Mouse (Mus musculus) midbrain, embryonic 16.5 days (tissue): ENCODE measurements at regions not wholly inside any gene's neighbourhood (a gene's known extent, or its start where the extent isn't known, plus 50 kb on each side); places are given as distances from the start of the nearest gene placed in this dataset.

Source experiments
- ATAC-seq: fragments of 200-750 bp; cut with Nextera tagmentation; 2 replicates; pipeline ENCODE4 v1.8.0; 2017; ENCODE audit warnings: moderate TSS enrichment
- H3K27ac ChIP-seq: fragments of 300-500 bp; sonication (generic); 2 replicates; pipeline ENCODE4 v1.5.1; 2014; ENCODE audit warnings: mild to moderate bottlenecking, low read length, mixed read lengths
- H3K27me3 ChIP-seq: fragments of 300-500 bp; sonication (generic); 2 replicates; pipeline ENCODE4 v1.6.1; 2014; ENCODE audit warnings: low read depth, low read length, mixed read lengths; ENCODE audit not compliant: control insufficient read depth, insufficient read depth
- H3K36me3 ChIP-seq: fragments of 300-500 bp; sonication (generic); 2 replicates; pipeline ENCODE4 v1.6.1; 2014; ENCODE audit warnings: mild to moderate bottlenecking, low read length, moderate library complexity, mixed read lengths; ENCODE audit not compliant: control insufficient read depth, insufficient read depth
- H3K4me1 ChIP-seq: fragments of 300-500 bp; sonication (generic); 2 replicates; pipeline ENCODE4 v1.6.1; 2014; ENCODE audit warnings: mild to moderate bottlenecking, low read length, mixed read lengths; ENCODE audit not compliant: control insufficient read depth, insufficient read depth
- H3K4me2 ChIP-seq: fragments of 300-500 bp; sonication (generic); 2 replicates; pipeline ENCODE4 v1.6.1; 2014; ENCODE audit warnings: mild to moderate bottlenecking, low read length, mixed read lengths
- H3K4me3 ChIP-seq: fragments of 300-500 bp; sonication (generic); 2 replicates; pipeline ENCODE4 v1.5.1; 2014; ENCODE audit warnings: low read depth, mild to moderate bottlenecking, low read length, moderate library complexity, mixed read lengths
- H3K9ac ChIP-seq: fragments of 300-500 bp; sonication (generic); 2 replicates; pipeline ENCODE4 v1.6.1; 2014; ENCODE audit warnings: low read depth, low read length, mixed read lengths
- H3K9me3 ChIP-seq: fragments of 300-500 bp; sonication (generic); replicated peaks from 2 replicates; pipeline ENCODE4 v1.6.1; 2014; ENCODE audit warnings: mild to moderate bottlenecking, low read length, mixed read lengths; ENCODE audit not compliant: control insufficient read depth, poor library complexity, severe bottlenecking
- WGBS: fragments of 180-500 bp; shearing (Covaris S2); extraction: QIAGEN DNeasy Blood & Tissue Kit; methylation state at CpG from one replicate; pipeline ENCODE4 v1.1.7; 2014; 5-methylcytosine and 5-hydroxymethylcytosine counted together

GRCm38 (mm10) chr17:10087192-10087886 lies 232.3 kb downstream of the Qk start:
- H3K9ac ChIP-seq, result no peak overlapping the region
- WGBS, result 84% methylated on average over 7 of the region's 7 CpGs
- H3K27ac ChIP-seq, result no peak overlapping the region
- peaks cover 4% of the 10 kb centered on the region; the same call in 1 of the 2 replicates for H3K9me3 ChIP-seq
- no peaks in the 10 kb centered on the region for H3K4me1 ChIP-seq
- H3K4me3 ChIP-seq, result no peak overlapping the region
- ATAC-seq, result no peak
- no peaks in the 10 kb centered on the region for H3K27me3 ChIP-seq
- no peaks in the 10 kb centered on the region for H3K36me3 ChIP-seq
- no peak overlapping the region for H3K4me2 ChIP-seq

DNA sequence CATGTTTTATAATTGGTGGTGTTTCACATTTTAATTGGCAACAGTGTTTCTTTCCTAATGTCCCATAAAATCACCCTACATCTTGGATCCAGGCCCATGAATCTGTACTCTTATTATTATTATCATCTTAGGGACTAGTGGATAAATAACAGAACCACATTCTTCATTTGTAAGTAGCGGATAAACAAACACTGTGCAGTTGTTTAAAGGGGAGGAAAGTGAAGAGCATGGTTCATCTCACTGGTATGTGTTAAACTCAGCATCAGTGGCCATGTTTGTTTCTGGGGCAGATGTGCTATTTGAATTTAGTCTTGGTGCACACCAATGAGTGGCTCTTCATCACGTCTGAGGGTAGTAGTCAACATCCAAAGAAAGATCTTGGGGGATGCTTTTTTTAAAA lies 233.1 kb downstream of the Qk start:
- 91% methylated on average over 2 of the region's 2 CpGs for WGBS
- no peak overlapping the region for H3K9ac ChIP-seq

DNA sequence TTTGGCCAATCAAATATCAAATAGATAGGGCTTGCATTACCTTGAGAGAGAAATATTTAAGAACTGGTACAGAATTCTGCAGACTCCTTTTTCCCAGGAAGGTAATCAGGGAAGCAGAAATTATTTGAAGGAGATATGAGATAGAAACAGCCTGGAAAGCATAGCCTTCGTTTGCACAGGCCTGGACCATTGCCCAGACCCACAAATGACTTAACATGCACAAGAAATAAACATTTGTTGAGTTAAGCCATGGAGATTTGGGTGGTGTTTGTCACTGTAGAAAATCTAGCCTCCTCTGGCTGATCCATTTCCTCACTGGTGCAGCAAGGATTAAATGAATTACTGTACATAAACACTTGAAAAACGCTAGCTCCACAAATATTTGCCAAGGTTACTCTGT lies 233.5 kb downstream of the Qk start:
- H3K4me2 ChIP-seq, result no peak overlapping the region
- no peaks in the 10 kb centered on the region for H3K27me3 ChIP-seq
- H3K9me3 ChIP-seq, result no peaks in the 10 kb centered on the region; the same call in 1 of the 2 replicates
- H3K36me3 ChIP-seq, result no peaks in the 10 kb centered on the region
- no peaks in the 10 kb centered on the region for H3K4me1 ChIP-seq
- no peak overlapping the region for H3K4me3 ChIP-seq
- H3K9ac ChIP-seq, result no peak overlapping the region
- ATAC-seq, result no peak
- no peak overlapping the region for H3K27ac ChIP-seq
- 63% methylated on average over 2 of the region's 2 CpGs for WGBS

More for the DNA sequence above, 233.1 kb downstream of the Qk start:
- H3K27ac ChIP-seq, result no peak overlapping the region
- H3K4me2 ChIP-seq, result no peak overlapping the region
- ATAC-seq, result no peak
- no peaks in the 10 kb centered on the region; the same call in 1 of the 2 replicates for H3K9me3 ChIP-seq
- no peaks in the 10 kb centered on the region for H3K4me1 ChIP-seq
- H3K4me3 ChIP-seq, result no peak overlapping the region
- no peaks in the 10 kb centered on the region for H3K36me3 ChIP-seq
- H3K27me3 ChIP-seq, result no peaks in the 10 kb centered on the region

- no peaks in the 10 kb centered on the region for H3K9me3 ChIP-seq
- no peak for ATAC-seq
- no peak overlapping the region for H3K27ac ChIP-seq
- H3K4me1 ChIP-seq, result no peaks in the 10 kb centered on the region; the same call in 1 of the 2 replicates
- H3K9ac ChIP-seq, result no peak overlapping the region
- no peak overlapping the region for H3K4me2 ChIP-seq
- H3K27me3 ChIP-seq, result no peaks in the 10 kb centered on the region
- no peak overlapping the region for H3K4me3 ChIP-seq
- no peaks in the 10 kb centered on the region for H3K36me3 ChIP-seq
- WGBS, result 66% methylated on average over 10 of the region's 10 CpGs
These were observed 237.9 kb downstream of the Qk start for GRCm38 (mm10) chr17:10081721-10082120.

DNA sequence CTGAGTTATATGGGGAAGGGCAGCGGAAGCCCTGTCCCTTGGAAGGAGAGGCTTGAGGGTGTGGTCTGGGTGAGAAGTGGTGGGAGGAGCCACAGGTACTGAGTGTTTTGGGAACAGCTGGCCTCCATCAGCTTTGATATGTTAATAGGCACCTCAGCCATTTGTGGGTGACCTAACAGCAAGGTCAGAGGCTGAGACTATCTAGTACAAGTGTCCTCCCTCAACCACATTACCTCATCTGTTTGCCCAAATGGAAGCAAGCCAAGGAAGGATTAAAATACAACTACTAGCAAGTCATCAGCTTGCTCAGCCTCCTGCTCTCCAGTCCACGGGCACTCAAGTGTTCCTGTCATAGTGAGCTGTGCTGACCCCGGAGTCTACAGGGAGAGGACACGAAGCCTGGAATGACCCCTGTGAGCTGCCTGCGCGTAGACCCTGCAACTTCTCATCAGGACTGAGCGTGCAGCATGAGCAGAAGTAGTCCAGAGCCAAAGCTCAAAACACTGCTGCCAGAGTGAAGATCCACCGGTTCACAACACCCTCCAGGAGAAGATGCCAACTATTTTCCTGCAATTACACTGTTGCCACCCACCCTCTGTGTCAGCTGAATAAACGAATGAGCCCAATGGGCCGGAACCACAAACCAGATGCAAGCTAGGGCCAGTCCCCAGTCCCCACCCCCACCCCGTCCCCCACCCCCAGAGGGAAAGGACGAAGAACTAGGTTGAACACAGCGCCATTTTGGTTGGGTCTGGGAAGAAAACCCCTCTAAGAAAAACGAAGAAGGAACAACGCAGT lies 239.6 kb downstream of the Qk start:
- WGBS, result 88% methylated on average over 15 of the region's 15 CpGs
- Histone ChIP-seq H3K27me3 (no peaks in the 10 kb centered on the region), H3K4me1 (no peaks in the 10 kb centered on the region; the same call in 1 of the 2 replicates), H3K36me3 (no peaks in the 10 kb centered on the region), H3K4me3 (no peak overlapping the region), H3K27ac (no peak overlapping the region), H3K9ac (no peak overlapping the region), H3K4me2 (no peak overlapping the region), H3K9me3 (no peaks in the 10 kb centered on the region)
- no peak for ATAC-seq

- Histone ChIP-seq H3K4me2 (no peak overlapping the region), H3K27ac (no peak overlapping the region), H3K4me1 (no peaks in the 10 kb centered on the region; the same call in 1 of the 2 replicates), H3K27me3 (no peaks in the 10 kb centered on the region), H3K4me3 (no peak overlapping the region), H3K36me3 (no peaks in the 10 kb centered on the region), H3K9ac (no peak overlapping the region), H3K9me3 (no peaks in the 10 kb centered on the region)
- WGBS, result 13% methylated on average over 7 of the region's 7 CpGs
- no peak for ATAC-seq
These were observed 240.9 kb downstream of the Qk start for GRCm38 (mm10) chr17:10078536-10079319.

DNA sequence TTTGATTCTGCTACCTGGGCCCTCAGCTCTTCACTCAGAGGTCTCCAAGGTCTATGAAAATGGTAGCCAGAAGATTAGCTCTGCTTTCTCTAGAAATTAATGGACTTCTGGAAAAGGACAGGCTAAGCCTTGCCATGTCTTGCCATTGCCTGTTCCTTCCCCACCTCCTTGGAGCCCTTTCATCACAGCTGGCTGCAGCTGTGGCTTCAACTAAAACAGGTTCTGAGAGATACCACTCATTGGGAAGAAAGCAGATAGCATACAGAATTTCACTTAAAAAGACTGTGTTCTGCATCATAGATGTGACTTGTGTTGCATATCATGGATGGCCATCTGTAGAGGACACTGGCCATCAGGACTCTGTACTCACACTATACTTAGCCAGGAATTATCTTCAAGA lies 246.4 kb downstream of the Qk start:
- Histone ChIP-seq H3K27ac (no peak overlapping the region), H3K36me3 (no peaks in the 10 kb centered on the region), H3K27me3 (no peaks in the 10 kb centered on the region; the same call in 1 of the 2 replicates), H3K4me3 (no peak overlapping the region), H3K9ac (no peak overlapping the region), H3K4me2 (no peak overlapping the region), H3K9me3 (no peaks in the 10 kb centered on the region), H3K4me1 (no peaks in the 10 kb centered on the region)
- no peak for ATAC-seq

DNA sequence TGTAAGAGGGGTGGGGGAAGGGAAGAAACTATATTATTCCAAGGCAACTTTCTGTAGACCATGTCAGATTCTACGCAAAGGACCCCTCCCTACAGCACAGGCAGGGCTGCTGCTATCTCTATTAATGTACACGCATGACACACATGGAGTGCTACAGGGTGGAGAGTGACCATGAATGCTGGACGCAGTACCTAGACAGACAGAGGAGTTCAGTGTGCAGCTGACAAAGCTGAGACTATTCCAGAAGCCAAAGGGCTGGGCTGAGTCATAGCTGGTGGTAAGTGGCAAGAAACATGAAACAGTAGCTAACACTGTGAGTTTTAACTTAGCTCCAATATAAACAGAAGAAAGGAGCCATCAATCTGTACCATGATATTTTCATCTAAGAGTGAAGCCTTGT lies 250.4 kb downstream of the Qk start:
- H3K4me3 ChIP-seq, result no peak overlapping the region
- H3K9me3 ChIP-seq, result no peaks in the 10 kb centered on the region
- no peak overlapping the region for H3K4me2 ChIP-seq
- H3K9ac ChIP-seq, result no peak overlapping the region
- no peaks in the 10 kb centered on the region; the same call in 1 of the 2 replicates for H3K27me3 ChIP-seq
- WGBS, result 93% methylated on average over 3 of the region's 3 CpGs
- H3K4me1 ChIP-seq, result no peaks in the 10 kb centered on the region
- no peak for ATAC-seq
- H3K36me3 ChIP-seq, result no peaks in the 10 kb centered on the region
- no peak overlapping the region for H3K27ac ChIP-seq
